Mouse (Mus musculus) urinary bladder, adult 2 months (tissue): Measurements from ENCODE around the gene St7. TPM values are rescaled to one million over a fixed set of nuclear protein-coding genes. Genes with fewer than 3 reads are reported as not detected.

Experiments used
- DNase-seq: peaks from one replicate; pipeline ENCODE4 v3.0.0; 2022; ENCODE audit warnings: low spot score
- polyA plus RNA-seq: library from polyadenylated mRNA; depleted of rRNA; stranded (reverse); fragments of >200 nt; gene quantifications from 2 replicates; pipeline ENCODE4 v1.2.3, GENCODE M21; 2012

St7 gene
- polyA plus RNA-seq, 1 experiment: 33.4 TPM

DNA sequence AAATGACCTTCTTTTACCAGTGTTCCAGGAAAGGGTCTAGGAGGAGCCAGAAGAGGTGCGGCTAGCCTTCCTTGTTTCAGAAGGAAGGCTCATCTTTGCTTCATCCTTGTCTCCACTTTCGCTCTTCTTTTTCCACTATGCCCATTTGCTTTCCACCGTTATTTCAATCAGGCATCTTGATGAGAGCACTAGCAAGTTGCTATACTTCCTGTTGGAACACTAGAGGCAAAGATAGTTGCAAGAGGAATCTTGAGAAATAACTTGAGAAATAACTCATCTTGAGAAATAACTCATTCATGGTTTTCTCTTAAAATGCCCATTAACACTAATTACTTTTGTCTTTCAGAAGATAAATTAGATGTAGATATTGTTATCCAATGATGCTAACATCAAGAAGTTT is 202.8 kb downstream of the St7 start:
- no peak for DNase-seq

DNA sequence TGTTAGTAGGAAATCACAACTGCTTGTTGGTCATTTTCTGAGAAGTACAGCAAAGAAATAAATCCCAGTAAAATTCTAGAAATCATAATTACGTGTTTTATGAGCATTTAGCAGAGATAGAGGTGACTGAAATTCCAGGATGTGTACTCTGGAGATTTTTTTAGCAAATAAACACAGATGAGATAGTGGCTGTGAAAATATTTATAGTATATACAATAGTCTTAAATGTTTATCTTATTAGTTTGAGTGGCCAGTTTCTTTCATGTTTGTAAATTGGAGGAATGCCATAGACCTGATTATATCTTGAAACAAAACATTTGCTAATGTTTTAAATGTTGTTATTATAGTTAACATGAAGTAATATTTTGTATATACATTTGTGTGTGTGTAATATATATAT is 205.8 kb downstream of the St7 start:
- no peak for DNase-seq

DNA sequence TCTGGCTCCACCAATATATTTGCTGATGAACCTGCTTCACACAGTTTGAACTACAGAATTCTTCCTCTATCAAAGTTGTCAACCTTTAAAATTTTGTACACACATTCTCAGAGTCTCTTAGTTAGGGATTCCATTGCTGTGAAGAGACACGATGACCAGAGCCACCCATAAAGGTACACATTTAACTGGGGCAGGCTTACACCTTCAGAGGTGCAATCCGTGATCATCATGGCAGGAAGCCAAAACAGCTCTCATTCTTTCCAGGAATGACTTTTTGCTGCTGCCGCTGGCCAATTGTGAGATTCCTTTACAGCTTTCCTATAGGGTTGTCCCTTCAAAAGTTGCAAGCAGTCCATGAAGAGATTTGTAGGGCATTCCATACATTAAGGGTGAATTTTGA is 210.6 kb downstream of the St7 start:
- DNase-seq: no peak

GRCm38 (mm10) chr6:17905776-17906175 is 213.0 kb downstream of the St7 start:
- DNase-seq: no peak

DNA sequence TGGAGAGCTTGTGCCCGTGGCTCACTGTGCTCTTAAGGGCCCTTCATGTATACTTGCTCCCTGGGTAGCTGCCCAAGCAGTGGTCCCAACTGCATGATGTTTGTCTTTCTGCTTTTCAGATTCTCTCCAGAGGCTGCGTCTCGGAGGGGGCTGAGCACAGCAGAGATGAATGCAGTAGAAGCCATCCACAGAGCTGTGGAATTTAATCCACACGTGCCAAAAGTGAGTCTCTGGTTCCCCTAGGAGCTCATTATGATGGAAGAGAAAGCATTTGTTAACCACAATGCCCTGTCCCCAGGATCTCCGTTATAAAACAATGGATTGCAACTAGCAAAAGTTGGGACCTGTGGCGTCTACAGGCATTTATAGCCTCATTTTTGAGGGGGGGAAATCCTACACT is 213.6 kb downstream of the St7 start:
- DNase-seq: no peak

- no peak for DNase-seq
These were observed 219.6 kb downstream of the St7 start for GRCm38 (mm10) chr6:17912312-17912711.

DNA sequence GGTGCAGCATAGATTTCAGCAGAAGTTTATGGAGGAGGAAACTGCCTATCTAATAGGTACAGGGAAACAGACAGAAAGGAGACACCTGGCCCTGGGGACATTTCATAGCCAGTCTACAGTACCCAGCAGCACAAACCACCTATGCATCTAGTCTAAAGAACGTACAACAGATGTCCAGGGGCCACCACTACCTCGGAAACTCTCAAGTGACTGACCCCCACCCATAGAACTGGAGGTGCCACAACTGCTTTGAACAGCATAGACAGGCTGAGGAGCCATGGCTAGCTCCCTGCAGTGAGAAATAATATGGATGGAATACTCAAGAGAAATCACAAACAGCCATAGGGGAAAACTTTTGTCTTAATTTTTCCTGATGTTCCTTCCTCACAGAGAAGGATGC is 220.1 kb downstream of the St7 start:
- DNase-seq: no peak

- DNase-seq: no peak
These were observed 220.6 kb downstream of the St7 start for GRCm38 (mm10) chr6:17913315-17913714.

DNA sequence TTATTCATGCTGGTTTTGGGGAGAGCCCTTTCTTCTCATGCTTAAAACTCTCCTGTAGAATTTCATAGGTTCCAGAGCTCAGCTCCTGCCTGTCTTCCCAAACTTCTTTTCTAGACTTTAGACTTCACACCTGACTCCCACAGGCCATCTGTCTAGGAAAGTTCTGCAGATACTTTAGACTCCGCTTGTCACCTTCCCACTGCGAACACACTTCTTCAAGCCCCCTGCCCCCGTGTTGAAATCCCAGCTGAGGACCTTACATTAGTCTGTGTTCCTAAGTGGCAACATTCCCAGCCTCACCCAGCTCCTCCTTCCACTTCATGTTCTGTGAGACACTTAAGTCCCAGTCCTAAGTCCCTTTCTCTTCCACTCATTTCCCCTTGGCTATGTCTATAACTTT is 221.6 kb downstream of the St7 start:
- DNase-seq: no peak

DNA sequence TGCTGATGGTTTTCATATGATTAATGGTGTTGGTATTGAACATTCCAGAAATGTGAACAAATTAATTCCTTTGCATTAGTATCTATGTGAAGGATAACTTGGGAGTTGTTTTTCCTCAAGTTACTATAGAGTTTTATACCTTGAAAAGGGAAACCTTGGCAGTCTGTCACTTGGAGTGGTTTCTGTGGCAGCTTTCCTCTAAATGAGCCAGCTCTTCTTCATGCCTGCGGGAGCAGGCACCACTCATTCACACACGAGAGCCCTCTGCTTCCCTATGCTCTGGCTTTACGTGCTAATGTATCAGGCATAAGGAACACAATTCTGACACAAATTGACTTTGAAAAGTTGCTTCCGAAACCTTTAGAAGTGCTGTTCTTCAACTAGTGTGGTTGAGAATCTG is 224.5 kb downstream of the St7 start:
- DNase-seq: no peak

DNA sequence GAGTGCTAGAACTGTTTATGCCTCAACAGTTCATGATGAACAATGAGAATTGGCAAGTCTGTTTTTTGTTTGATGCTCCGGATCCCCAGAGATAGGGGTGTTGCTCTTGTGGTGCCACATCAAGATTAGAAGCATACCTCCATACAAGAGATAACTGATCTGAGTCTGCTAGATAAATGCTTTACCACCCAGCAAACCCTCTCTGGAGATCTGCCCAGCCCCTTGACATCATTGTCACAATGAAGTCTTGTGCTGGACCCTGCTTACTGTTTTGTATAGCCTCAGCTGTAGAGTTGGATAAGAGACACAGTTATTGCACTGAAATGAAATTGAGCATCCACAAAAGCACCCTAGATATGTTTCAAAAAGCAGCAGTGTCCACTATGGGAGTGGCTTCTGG is 229.4 kb downstream of the St7 start:
- DNase-seq: no peak

DNA sequence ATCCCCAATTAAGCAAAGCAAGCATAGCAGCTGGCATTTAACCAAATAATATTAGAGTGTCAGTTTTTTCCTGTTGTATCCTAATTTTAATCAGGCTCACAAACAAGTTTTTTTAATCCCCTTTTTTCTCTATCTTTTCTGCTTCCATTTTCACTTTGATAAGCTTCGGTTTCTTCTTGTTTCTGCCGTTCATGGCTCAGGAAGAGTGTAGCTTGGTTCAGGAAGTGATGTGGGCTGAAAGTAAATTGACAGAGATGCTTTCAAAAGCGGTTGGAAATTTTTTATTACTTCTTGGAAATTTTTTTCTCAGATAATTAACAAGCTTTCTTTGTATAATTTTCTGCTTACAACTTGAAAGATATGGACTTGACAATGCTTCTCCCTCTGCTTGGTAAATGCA is 230.2 kb downstream of the St7 start:
- no peak for DNase-seq

DNA sequence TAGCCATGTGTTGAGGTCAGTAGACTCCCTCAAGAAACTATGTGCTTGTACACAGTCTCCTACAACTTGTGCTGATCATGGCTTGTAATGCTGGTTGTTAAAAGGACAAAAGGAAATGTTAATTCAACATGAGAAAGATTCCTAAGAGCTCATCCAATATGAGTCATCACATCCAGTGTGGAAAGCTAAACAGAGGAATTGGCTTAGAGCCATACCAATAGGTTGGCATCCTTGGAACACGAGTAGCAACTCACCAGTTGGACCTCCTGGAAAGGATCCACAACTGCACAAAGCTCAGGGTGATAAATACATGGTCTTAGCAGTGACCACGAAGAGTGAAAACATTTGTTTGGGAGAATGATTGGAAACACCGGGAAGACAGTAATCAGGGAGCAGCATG is 230.6 kb downstream of the St7 start:
- DNase-seq: no peak

GRCm38 (mm10) chr6:17923894-17924505 is 231.3 kb downstream of the St7 start:
- no peak for DNase-seq

GRCm38 (mm10) chr6:17925267-17925666 is 232.5 kb downstream of the St7 start:
- DNase-seq: no peak

DNA sequence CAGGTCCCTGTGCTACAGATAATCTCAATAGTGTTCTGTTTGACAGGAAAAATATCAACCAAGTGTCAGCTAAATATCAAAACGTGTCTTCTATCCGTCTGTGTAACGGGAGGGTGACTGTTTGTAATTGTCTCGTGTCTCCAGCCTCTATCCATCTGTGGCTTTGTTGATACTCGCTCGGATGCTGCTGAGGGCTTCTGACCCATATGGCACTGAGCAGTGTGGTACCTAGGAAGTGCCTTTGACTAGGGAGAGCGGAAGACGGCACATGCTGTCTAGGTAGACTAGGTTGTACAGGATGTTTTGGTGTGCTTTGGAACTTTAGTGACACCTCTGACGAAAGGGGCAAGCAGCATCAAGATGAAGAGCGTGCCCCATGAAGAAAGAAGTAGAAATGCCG is 235.0 kb downstream of the St7 start:
- no peak for DNase-seq

DNA sequence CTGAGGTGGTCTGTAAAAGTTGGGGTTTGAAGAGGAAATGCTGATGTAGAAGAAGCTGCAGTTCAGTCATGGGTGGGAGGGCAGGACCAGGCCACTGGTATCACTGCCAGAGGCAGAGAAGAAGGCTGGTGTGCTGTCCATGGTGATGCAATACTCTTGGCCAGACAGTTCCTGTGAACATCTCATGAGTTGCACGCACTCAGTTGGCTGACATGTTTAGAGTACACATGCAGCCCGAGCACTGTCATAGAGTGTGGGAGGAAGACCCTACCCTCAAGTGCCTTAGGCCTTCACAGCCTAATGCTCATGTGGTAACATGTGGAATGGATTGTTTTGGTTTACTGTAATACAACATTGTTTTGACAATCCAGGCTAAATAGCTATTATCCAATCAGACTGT is 238.5 kb downstream of the St7 start:
- DNase-seq: no peak

GRCm38 (mm10) chr6:17931835-17932234 is 239.1 kb downstream of the St7 start:
- DNase-seq: no peak

DNA sequence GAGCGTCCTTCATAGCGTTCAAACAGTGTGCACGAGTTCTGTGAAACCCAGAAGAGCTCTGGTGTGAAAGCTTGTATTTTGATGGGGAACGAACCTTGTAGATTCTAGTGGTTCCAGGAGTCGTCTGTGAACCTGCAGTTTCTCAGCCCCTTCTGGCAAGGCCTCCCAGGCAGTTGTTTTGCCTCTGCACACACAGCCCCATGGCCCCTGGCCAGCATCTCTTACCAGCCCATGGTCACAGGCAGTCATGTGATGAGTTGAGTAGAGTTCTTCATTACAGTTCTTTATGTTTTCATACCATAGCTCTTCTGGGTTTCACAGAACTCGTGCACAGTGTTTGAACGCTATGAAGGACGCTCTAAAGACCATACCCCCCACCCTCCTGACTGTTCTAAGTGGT is 240.1 kb downstream of the St7 start:
- DNase-seq: no peak

DNA sequence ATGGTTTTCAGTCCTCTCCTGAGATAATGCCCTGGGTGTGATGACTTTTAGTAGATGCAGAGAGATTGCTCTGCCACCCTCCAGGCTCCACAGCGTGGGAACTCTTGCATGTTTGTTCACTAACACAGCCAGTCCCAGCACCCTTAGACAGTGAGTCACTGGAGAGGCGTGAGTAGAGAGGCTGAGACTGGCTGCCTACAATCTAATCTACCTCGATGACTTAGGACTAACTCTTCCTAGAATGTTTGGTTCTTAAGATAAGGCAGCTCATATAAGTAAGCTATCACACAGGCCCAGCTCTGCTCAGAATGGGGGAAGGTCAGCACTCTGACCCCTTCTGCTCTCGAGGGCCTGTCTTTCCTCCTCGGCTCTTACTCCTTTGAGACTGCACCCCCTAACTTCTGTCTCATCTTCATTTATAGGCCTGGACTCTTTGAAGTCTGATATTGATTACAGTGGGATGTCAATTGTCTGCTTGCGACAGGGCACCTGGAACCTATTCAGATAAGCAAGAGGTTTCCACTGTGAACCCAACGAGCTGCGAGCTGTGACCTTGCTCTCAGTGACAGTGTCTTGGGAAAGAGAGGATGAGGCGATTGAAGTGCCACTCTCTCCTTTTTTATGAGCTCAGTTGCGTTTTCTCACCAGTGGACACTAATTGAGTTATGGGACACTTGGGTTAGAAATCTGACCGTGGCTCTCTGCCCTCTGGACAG is 246.1 kb downstream of the St7 start:
- no peak for DNase-seq

DNA sequence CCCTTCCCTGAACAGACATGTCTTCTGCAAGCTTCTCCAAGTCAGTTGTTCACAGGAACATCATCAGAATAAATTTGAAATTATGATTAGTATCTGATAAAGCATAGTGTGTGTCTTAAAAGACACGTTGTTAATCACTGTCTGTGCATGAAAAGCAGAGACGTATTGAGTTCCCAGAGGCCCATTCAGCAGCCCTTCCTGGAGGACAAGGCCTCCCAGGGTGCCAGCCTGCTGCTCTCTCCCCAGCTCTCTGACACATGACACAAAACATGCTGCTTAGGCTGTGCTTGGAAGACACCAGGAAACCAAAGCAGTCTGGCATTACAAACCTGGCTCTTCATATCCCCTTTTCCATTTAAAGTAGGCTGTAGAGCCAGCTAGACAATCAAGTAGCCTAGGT is 249.2 kb downstream of the St7 start:
- no peak for DNase-seq

- DNase-seq: no peak
These were observed 249.6 kb downstream of the St7 start for GRCm38 (mm10) chr6:17942344-17942743.

- no peak for DNase-seq
These were observed 251.3 kb downstream of the St7 start for GRCm38 (mm10) chr6:17943877-17944617.
